Mouse (Mus musculus) MN1 (cell line): ENCODE measurements around the gene Tppp2.

Experiments used
- DNase-seq: peaks from one replicate; pipeline ENCODE4 v3.0.0-alpha.2; 2016; ENCODE audit warnings: low spot score

Gene Tppp2

DNA sequence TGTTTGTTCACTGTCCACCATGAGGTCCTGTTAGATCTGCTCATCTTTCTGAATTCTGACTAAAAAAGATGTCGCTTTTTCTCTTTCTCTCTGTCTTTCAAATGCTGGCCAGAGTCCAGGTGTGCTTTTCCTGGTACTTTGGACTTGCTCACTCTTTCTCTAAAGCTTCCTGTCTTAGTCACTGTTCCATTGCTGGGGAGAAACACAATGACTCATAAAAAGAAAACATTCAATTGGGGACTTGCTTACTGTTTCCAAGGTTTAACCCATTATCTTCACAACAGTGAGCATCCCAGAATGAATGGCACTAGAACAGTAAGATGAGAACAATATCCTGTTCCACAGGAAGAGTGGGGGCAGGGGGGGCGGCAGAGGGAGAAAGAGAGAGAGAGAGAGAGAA, 42.1 kb downstream of the Tppp2 start:
- DNase-seq = no peak

DNA sequence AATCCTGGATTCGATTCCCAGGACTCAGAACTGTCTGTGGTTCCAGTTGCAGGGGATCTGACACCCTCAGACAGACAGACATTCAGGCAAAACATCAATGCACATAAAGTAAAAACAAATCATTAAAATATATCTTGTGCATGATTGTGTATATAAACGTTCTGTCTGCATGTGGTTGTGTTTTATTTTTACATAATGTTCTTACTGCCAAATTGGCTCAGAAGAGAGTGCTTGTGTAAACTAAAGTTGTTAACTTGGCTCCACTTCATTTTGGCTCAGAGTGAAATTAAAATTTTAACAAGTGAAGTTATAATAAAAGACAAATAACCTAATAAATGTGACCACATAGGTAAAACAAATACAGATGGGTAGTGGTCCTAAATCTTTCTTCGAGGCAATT, 49.2 kb downstream of the Tppp2 start:
- no peak for DNase-seq
